Mouse (Mus musculus) left cerebral cortex, adult 2 months (tissue): ENCODE measurements around the gene Ptcd1. TPM values are rescaled to one million over a fixed set of nuclear protein-coding genes. Genes with fewer than 3 reads are reported as not detected.

Experiments used
- DNase-seq, 2 experiments: peaks; one replicate each; pipeline ENCODE4 v3.0.0; 2021 to 2022; ENCODE audit warnings: low spot score in 2 of 2, mixed read lengths in 1 of 2; ENCODE audit errors: extremely low spot score in 1 of 2
- H3K27ac ChIP-seq: fragments of 200-600 bp; 2 replicates; pipeline ENCODE4 v1.8.1; 2022
- H3K4me3 ChIP-seq: fragments of 200-600 bp; 2 replicates; pipeline ENCODE4 v1.8.1; 2022
- CTCF ChIP-seq: fragments of 200-600 bp; IDR thresholded peaks from 2 replicates; pipeline ENCODE4 v1.8.1; 2022; ENCODE audit warnings: antibody characterized with exemption, mild to moderate bottlenecking, moderate library complexity
- intact Hi-C: fragments of 180-260 bp; cut with DNase I; formaldehyde crosslinking; loops from one replicate; pipeline ENCODE4 v1.15.1; 2025
- total RNA-seq, 2 experiments: library from RNA; stranded (reverse); gene quantifications; 2 replicates each; pipeline ENCODE4 v1.2.3; 2021

The Ptcd1 gene
- total RNA-seq, 2 experiments from 2014 or later: 19.4 to 21.9 TPM

DNA sequence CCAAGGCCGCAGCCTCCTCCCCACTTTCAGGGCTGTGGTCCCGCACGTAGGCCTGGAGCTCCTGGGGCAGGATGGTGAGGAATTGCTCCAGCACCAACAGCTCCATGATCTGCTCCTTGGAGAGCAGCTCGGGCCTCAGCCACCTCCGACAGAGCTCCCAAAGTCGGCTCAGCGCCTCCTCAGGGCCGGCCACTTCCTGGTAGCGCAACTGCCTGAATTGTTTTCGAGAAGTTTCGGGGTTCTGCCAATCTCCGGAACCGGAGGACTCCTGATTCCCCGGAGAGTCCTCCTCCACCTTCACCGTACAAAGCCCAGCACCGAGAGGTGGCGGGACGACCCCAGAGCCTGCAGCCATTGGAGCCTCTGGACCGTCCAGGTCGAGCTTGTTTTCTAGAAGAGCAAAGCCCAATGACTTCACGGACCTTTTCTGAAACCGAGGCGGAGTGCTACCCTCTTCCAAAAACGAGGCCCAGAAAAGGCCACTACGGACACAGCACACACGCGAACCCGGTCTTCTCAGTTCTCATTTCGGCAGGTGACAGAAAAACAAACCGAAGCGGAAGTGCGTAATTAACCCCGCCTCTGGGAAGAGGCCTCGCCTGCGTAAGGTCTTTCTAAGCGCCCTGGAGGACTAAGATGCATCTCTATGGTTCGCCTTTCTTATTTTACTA lies 34.5 kb upstream of the Ptcd1 start, which contains the start of gene Zkscan14:
TSS of gene Zkscan14 (minus strand) at position 548 of the 671 bp plus-strand sequence.
- H3K4me3 ChIP-seq: peak within 1 kb of the TSS; percentile 80
- DNase-seq: peak; percentile 67 to 73
- intact Hi-C loops: no loop called here
- peak within 1 kb of the TSS; percentile 88 for H3K27ac ChIP-seq
- TF ChIP-seq CTCF: no peak

DNA sequence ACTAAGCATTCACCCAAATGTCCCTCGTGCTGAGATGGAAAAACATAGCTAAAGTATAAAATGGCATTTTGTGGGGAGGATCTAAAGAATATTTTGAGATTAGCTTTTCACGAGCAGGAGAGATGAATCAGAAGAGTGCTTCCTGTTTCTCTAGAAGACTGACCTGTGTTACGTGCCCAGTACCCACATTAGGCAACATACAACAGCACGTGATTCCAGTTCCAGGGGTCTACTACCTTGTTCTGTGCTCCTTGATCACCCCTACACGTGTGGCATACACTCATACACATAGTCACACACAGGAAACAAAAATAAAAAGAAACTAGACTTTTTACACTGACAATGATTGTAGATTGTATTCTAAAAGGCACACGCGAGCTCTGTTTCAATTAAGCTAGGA lies 33.5 kb upstream of the Ptcd1 start:
- no peak overlapping the region for H3K27ac ChIP-seq
- no peak for TF ChIP-seq CTCF
- intact Hi-C loops: no loop called here
- DNase-seq: no peak
- peak overlapping the region; percentile 80 for H3K4me3 ChIP-seq

DNA sequence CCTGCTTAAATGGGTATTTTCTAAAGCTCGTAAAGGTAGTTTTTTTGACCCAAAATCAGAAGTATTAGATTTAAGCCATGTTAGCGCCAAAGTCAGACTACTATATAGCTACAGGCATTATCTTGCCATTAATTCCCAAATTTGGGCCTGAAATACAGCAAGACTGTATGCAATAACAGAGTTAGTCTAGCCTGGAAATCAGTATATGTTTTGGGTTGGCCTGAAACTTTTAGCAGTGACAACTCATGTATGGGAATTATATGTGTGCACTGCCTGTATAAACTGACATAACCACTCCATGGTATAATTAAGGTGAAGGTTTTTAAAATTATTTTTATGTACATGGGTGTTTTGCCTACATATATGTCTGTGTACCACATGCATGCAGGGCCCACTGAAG lies 25.1 kb upstream of the Ptcd1 start, which contains the start of gene Atp5j2:
TSS of gene Atp5j2 (minus strand) at position 101 of the 400 bp plus-strand sequence.
- H3K27ac ChIP-seq: peak within 1 kb of the TSS; percentile 97
- DNase-seq: no peak
- intact Hi-C loops: loop anchor here (1.0 kb wide), 1 partner anchor 25 kb away; the partner anchor contains the start of genes Cpsf4 and Ptcd1
- H3K4me3 ChIP-seq: peak within 1 kb of the TSS; percentile 97
- no peak for TF ChIP-seq CTCF

DNA sequence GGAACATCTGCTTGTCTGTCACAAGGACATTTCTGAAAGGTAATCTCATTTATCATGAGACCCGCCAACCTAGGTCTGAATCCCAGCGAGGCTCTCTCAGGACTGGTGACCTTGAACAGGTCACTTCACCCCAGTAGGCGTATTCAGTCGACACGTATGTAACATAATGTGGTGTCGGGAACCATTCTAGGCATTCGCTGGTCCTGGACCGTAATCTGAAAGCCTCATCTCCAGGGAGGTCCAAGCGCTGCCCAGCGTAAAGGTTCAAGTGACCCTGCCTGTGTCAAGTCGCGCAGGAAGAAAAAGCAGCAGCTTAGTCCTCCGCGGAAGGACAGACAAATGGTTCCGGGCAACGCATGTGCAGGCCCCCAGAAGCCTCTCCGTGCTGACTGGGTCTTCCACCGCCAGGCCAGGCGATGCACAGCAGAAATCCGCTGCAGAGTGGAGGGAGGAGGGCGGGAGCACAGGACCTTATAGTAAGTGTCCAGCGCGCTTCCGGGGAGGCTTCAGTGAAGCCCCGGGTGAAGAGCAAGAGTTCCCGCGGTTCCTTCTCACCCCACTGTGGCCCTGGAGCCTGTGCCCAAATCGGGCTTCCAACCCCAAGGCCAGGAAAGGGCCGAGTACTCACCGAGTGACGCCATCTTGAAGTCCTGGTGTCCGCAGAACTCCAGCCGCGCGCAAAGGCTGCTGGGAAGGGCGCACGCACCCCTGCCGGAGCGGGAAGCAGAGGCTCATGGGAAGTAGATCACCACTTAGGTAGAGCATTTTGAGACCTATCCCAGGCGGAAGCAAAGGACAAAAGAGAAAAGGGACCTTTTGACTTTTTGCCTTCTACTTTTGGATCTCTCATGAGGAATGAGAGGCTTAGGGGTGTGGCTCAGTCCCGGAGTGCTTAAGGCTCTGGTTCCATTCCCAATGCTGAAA lies 24.2 kb upstream of the Ptcd1 start:
- H3K4me3 ChIP-seq: peak overlapping the region; percentile 97
- intact Hi-C loops: loop anchor here (1.0 kb wide), 1 partner anchor 24 kb away; the partner anchor contains the start of genes Cpsf4 and Ptcd1
- no peak for TF ChIP-seq CTCF
- H3K27ac ChIP-seq: peak overlapping the region; percentile 97
- peak; percentile 92 to 93 for DNase-seq

DNA sequence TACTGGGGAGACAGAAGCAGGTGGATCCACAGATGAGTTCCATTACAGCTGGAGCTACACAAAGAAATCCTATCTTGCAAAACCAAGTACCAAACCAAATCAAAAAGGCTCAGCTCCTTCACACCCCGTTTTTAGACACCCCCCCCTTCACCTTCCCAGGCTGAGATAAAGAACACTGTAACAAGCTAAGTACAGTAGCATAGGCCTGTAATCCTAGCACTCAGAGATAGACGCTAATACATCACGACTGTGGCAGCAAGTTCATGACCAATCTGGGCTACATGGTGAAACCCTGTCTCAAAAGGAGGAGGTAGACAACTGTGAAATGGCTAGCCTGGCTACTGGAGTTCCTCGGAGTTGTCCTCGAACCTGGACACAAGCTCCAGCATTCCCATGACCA lies 23.5 kb upstream of the Ptcd1 start:
- Histone ChIP-seq H3K27ac (peak overlapping the region; percentile 97), H3K4me3 (peak overlapping the region; percentile 97)
- intact Hi-C loops: no loop called here
- no peak for DNase-seq
- no peak for TF ChIP-seq CTCF

DNA sequence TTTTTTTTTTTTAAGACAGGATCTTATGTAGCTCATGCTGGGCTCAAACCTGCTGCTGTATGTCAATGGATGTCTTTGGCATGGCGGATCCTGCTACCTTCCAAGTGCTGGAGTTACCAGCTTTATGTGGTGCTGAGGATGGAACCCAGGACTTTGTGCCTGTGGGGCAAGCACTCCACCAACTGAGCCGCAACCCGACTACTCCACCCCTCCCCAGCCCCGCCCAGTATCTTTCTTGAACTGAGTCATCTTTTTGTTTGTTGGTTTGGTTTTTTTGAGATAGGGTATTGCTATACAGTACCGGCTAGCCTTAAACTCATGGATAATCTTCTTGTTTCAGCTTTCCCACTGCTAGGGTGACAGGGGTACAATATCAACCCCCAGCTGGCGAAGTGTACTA lies 22.5 kb upstream of the Ptcd1 start:
- intact Hi-C loops: no loop called here
- no peak for DNase-seq
- TF ChIP-seq CTCF: no peak

DNA sequence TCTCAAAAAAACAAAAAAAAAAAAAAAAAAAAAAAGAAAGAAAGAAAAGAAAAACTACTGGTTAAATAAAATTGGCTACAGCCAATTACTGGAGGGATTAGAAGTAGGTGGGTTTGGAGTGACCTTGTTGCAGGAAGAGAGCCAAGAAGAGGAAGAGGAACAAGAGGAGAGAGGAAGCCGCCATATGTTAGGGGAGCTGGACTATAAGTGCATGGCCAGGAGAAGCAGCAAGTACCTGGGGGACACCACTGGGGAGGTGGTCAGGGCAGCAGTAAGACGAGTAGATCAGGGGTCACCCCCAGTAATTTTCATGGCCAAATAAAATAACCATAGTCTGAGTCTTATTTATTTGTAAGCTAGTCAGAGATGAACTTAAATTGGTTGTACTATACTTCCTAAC lies 18.3 kb upstream of the Ptcd1 start:
- Histone ChIP-seq H3K4me3 (no peak overlapping the region), H3K27ac (no peak overlapping the region)
- no peak for TF ChIP-seq CTCF
- intact Hi-C loops: no loop called here
- DNase-seq: no peak

More for the DNA sequence above, 22.5 kb upstream of the Ptcd1 start:
- Histone ChIP-seq H3K4me3 (no peak overlapping the region; the same call in 1 of the 2 replicates), H3K27ac (no peak overlapping the region)

DNA sequence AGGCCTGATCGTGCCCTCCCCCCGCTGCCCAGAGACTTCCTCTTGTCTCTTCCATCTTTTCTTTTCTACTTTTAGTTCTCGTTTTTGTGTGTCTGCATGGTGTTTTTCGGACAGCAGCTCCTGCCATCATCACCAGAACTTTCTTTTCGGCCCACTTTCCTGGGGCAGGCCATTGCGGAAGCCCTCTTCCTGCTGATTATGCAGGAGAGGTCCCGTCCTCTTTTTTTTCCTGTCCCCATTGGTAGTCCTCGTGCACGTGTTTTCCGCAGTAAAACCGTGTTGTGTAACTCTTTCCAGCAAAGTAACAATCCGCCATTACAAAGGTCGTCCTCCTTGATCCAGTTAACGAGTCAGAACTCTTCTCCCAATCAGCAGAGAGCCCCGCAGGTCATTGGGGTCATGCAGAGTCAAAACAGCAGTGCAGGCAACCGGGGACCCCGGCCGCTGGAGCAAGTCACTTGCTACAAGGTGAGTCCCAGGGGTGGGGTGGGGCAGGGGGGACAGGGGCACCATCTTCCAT lies 11.6 kb upstream of the Ptcd1 start:
- DNase-seq: no peak
- Histone ChIP-seq H3K27ac (no peak overlapping the region), H3K4me3 (no peak overlapping the region)
- intact Hi-C loops: no loop called here
- no peak for TF ChIP-seq CTCF

DNA sequence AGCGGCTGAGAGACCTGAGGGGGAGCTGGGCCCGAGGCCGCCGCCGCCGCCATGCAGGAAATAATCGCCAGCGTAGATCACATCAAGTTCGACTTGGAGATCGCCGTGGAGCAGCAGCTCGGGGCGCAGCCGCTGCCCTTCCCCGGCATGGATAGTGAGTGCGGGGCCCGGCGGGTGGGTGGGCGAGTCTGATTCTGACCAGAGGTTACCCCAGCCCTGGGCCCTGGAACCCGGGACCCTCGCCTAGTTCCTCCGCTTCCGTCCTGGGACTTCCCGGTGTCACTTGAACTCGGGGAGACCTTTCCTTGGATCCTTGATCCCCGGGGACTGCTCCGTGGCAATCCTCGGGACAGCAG lies 376 bp upstream of the Ptcd1 start:
- intact Hi-C loops: loop anchor here (1.0 to 2.0 kb wide), 3 partner anchors 24 to 37 kb away; partner anchors contain the start of genes Bud31, Pdap1 and Zkscan5
- TF ChIP-seq CTCF: no peak
- no peak for DNase-seq
- Histone ChIP-seq H3K27ac (peak overlapping the region; percentile 85), H3K4me3 (peak overlapping the region; percentile 67)

DNA sequence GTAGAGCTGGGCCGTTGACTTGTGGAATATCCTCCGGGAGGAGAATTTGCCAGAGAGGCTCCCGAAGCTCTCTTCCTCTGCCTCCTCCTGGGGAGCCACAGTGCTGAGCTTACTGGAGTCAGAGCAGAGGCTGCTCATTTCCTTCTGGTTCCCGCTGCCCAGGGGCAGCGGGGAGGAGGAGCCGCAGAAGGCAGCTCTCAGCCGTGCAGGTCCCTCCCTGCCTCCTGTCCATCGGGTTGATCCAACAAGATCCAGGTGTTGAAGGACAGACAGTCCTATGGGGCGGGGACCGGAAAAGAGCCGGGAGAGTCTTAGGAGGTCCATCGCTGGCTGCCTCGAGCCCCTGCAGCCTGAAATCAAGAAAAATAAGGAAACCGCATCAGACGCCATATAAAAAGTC lies 1.7 kb downstream of the Ptcd1 start:
- intact Hi-C loops: no loop called here
- no peak for DNase-seq
- no peak overlapping the region for H3K27ac ChIP-seq
- no peak for TF ChIP-seq CTCF
- no peak overlapping the region for H3K4me3 ChIP-seq

DNA sequence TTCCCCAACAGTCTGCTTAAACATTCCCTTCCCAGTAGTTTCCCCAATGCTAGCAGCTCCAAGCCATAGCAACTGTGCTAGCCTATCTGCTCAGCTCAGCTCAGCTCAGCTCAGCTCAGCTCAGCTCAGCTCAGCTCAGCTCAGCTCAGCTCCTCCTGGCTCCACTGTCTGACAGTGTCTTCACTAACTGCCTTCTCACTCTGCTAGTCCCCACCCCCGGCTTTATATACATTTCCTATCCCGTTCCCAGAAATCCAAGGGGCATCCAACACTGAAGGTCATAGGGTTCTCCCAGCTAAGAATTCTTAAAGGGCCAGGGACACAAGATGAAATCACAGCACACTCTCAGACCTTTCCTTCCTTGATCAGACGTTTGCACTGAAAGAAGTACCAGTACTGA lies 2.2 kb downstream of the Ptcd1 start:
- Histone ChIP-seq H3K4me3 (no peak overlapping the region), H3K27ac (no peak overlapping the region)
- intact Hi-C loops: no loop called here
- no peak for TF ChIP-seq CTCF
- DNase-seq: no peak

DNA sequence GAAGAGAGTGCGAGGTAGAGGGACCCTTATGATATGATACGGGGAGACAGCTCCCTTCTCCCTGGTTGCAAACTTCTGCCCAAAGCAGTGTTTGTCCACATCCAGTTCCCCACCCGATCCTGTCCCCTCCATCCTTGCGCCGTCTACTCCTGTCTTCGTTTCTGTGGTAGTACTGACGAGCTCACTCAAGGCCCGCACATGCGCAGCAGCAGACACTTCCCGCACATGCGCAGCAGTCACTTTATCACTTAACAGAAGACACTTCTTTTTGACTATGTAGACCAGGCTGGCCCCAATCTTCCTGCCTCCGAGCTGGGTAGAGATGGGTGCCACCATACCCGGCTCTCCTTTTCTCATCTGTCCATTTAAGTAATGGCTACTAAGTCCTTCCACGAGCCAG lies 5.5 kb downstream of the Ptcd1 start:
- H3K27ac ChIP-seq: no peak overlapping the region
- intact Hi-C loops: no loop called here
- no peak overlapping the region for H3K4me3 ChIP-seq
- DNase-seq: no peak
- TF ChIP-seq CTCF: no peak
